Mouse (Mus musculus) kidney, embryonic 15.5 days (tissue): ENCODE measurements at regions not wholly inside any gene's neighbourhood (a gene's known extent, or its start where the extent isn't known, plus 50 kb on each side); places are given as distances from the start of the nearest gene placed in this dataset.

Source experiments
- ATAC-seq: fragments of 200-750 bp; cut with Nextera tagmentation; replicated peaks from 2 replicates; pipeline ENCODE4 v1.8.0; 2017; ENCODE audit warnings: moderate TSS enrichment; ENCODE audit not compliant: low FRiP score
- H3K27ac ChIP-seq: fragments of 300-500 bp; sonication (generic); 2 replicates; pipeline ENCODE4 v1.5.1; 2015; ENCODE audit warnings: mild to moderate bottlenecking, inconsistent platforms
- H3K27me3 ChIP-seq: fragments of 300-500 bp; sonication (generic); 2 replicates; pipeline ENCODE4 v1.6.1; 2015; ENCODE audit warnings: inconsistent platforms
- H3K36me3 ChIP-seq: fragments of 300-500 bp; sonication (generic); 2 replicates; pipeline ENCODE4 v1.6.1; 2015; ENCODE audit warnings: inconsistent platforms
- H3K4me1 ChIP-seq: fragments of 300-500 bp; sonication (generic); 2 replicates; pipeline ENCODE4 v1.6.1; 2015; ENCODE audit warnings: inconsistent platforms
- H3K4me2 ChIP-seq: fragments of 300-500 bp; sonication (generic); 2 replicates; pipeline ENCODE4 v1.6.1; 2015; ENCODE audit warnings: moderate library complexity, mild to moderate bottlenecking, inconsistent platforms
- H3K4me3 ChIP-seq: fragments of 300-500 bp; sonication (generic); replicated peaks from 2 replicates; pipeline ENCODE4 v1.5.1; 2015; ENCODE audit warnings: mild to moderate bottlenecking, inconsistent platforms
- H3K9ac ChIP-seq: fragments of 300-500 bp; sonication (generic); 2 replicates; pipeline ENCODE4 v1.6.1; 2015; ENCODE audit warnings: mild to moderate bottlenecking, inconsistent platforms
- H3K9me3 ChIP-seq: fragments of 300-500 bp; sonication (generic); replicated peaks from 2 replicates; pipeline ENCODE4 v1.6.1; 2016; ENCODE audit warnings: inconsistent platforms
- WGBS: fragments of 180-500 bp; shearing (Covaris S2); methylation state at CpG from one replicate; pipeline ENCODE4 v1.1.7; 2015; ENCODE audit warnings: mixed read lengths; 5-methylcytosine and 5-hydroxymethylcytosine counted together

GRCm38 (mm10) chr10:66932544-66932943 is 163.4 kb upstream of the Jmjd1c start:
- no peak overlapping the region for H3K9ac ChIP-seq
- no peak overlapping the region for H3K4me3 ChIP-seq
- H3K9me3 ChIP-seq = no peaks in the 10 kb centered on the region
- H3K27me3 ChIP-seq = no peaks in the 10 kb centered on the region
- H3K27ac ChIP-seq = no peak overlapping the region
- ATAC-seq = no peak
- no peak overlapping the region for H3K4me2 ChIP-seq
- 0 out of 2 replicates have a peak, but pooled peaks cover 10% of the 10 kb centered on the region for H3K4me1 ChIP-seq
- 79% methylated on average over 6 of the region's 6 CpGs for WGBS
- no peaks in the 10 kb centered on the region for H3K36me3 ChIP-seq

- Histone ChIP-seq H3K9me3 (no peaks in the 10 kb centered on the region), H3K4me3 (no peak overlapping the region), H3K27me3 (no peaks in the 10 kb centered on the region), H3K27ac (no peak overlapping the region), H3K4me2 (no peak overlapping the region), H3K4me1 (0 out of 2 replicates have a peak, but pooled peaks cover 10% of the 10 kb centered on the region), H3K36me3 (no peaks in the 10 kb centered on the region), H3K9ac (no peak overlapping the region)
- no peak for ATAC-seq
- WGBS = 71% methylated on average over 7 of the region's 7 CpGs
Observed at GRCm38 (mm10) chr10:66933689-66934088, 162.2 kb upstream of the Jmjd1c start.

GRCm38 (mm10) chr10:66935731-66936130 is 160.2 kb upstream of the Jmjd1c start:
- 42% methylated on average over 6 of the region's 6 CpGs for WGBS
- Histone ChIP-seq H3K36me3 (no peaks in the 10 kb centered on the region), H3K4me2 (no peak overlapping the region), H3K9ac (no peak overlapping the region), H3K4me1 (0 out of 2 replicates have a peak, but pooled peaks cover 6% of the 10 kb centered on the region), H3K27ac (no peak overlapping the region), H3K4me3 (no peak overlapping the region), H3K27me3 (no peaks in the 10 kb centered on the region), H3K9me3 (no peaks in the 10 kb centered on the region)
- ATAC-seq = 0 out of 2 replicates have a peak, but pooled peaks have one; percentile 40

GRCm38 (mm10) chr10:66937116-66937515 is 158.8 kb upstream of the Jmjd1c start:
- no peak overlapping the region for H3K27ac ChIP-seq
- no peaks in the 10 kb centered on the region for H3K36me3 ChIP-seq
- H3K4me2 ChIP-seq = no peak overlapping the region
- H3K4me3 ChIP-seq = no peak overlapping the region
- no peaks in the 10 kb centered on the region for H3K27me3 ChIP-seq
- no peak for ATAC-seq
- WGBS = 89% methylated on average over 13 of the region's 13 CpGs
- no peaks in the 10 kb centered on the region for H3K9me3 ChIP-seq
- H3K4me1 ChIP-seq = 0 out of 2 replicates have a peak, but pooled peaks cover 5% of the 10 kb centered on the region
- no peak overlapping the region for H3K9ac ChIP-seq

- no peaks in the 10 kb centered on the region for H3K9me3 ChIP-seq
- no peak overlapping the region for H3K4me3 ChIP-seq
- no peak for ATAC-seq
- H3K4me2 ChIP-seq = no peak overlapping the region
- WGBS = 90% methylated on average over 6 of the region's 6 CpGs
- no peaks in the 10 kb centered on the region for H3K27me3 ChIP-seq
- H3K4me1 ChIP-seq = 0 out of 2 replicates have a peak, but pooled peaks cover 8% of the 10 kb centered on the region
- no peak overlapping the region for H3K9ac ChIP-seq
- H3K36me3 ChIP-seq = no peaks in the 10 kb centered on the region
- H3K27ac ChIP-seq = no peak overlapping the region
Observed at GRCm38 (mm10) chr10:66940368-66940767, 155.6 kb upstream of the Jmjd1c start.

- no peak for ATAC-seq
- WGBS = 68% methylated on average over 5 of the region's 5 CpGs
- H3K9ac ChIP-seq = no peak overlapping the region
- no peaks in the 10 kb centered on the region for H3K9me3 ChIP-seq
- no peaks in the 10 kb centered on the region for H3K27me3 ChIP-seq
- H3K36me3 ChIP-seq = no peaks in the 10 kb centered on the region
- no peak overlapping the region for H3K4me2 ChIP-seq
- H3K4me3 ChIP-seq = no peak overlapping the region
- 0 out of 2 replicates have a peak, but pooled peaks cover 3% of the 10 kb centered on the region for H3K4me1 ChIP-seq
- no peak overlapping the region for H3K27ac ChIP-seq
Observed at GRCm38 (mm10) chr10:66940922-66941321, 155.0 kb upstream of the Jmjd1c start.

GRCm38 (mm10) chr10:66941974-66942373 is 154.0 kb upstream of the Jmjd1c start:
- Histone ChIP-seq H3K27me3 (no peaks in the 10 kb centered on the region), H3K36me3 (no peaks in the 10 kb centered on the region), H3K4me2 (no peak overlapping the region), H3K4me3 (no peak overlapping the region), H3K9me3 (no peaks in the 10 kb centered on the region), H3K4me1 (0 out of 2 replicates have a peak, but pooled peaks cover 3% of the 10 kb centered on the region), H3K27ac (no peak overlapping the region), H3K9ac (no peak overlapping the region)
- no peak for ATAC-seq
- 82% methylated on average over 3 of the region's 3 CpGs for WGBS

GRCm38 (mm10) chr10:66943875-66944274 is 152.1 kb upstream of the Jmjd1c start:
- no peak for ATAC-seq
- Histone ChIP-seq H3K36me3 (no peaks in the 10 kb centered on the region), H3K4me2 (no peak overlapping the region), H3K4me1 (0 out of 2 replicates have a peak, but pooled peaks cover 3% of the 10 kb centered on the region), H3K4me3 (no peak overlapping the region), H3K27me3 (no peaks in the 10 kb centered on the region), H3K9ac (no peak overlapping the region), H3K9me3 (no peaks in the 10 kb centered on the region), H3K27ac (0 out of 2 replicates have a peak overlapping the region, but pooled peaks have one; percentile 32)
- 60% methylated on average over 5 of the region's 5 CpGs for WGBS

- WGBS = 49% methylated on average over 2 of the region's 2 CpGs
Observed at GRCm38 (mm10) chr10:66946161-66946560, 149.8 kb upstream of the Jmjd1c start.

GRCm38 (mm10) chr10:66948329-66948728 is 147.6 kb upstream of the Jmjd1c start:
- Histone ChIP-seq H3K9me3 (no peaks in the 10 kb centered on the region), H3K4me3 (no peak overlapping the region), H3K4me2 (no peak overlapping the region), H3K4me1 (0 out of 2 replicates have a peak, but pooled peaks cover 3% of the 10 kb centered on the region), H3K36me3 (no peaks in the 10 kb centered on the region), H3K27ac (no peak overlapping the region), H3K9ac (no peak overlapping the region), H3K27me3 (no peaks in the 10 kb centered on the region)
- ATAC-seq = no peak
- WGBS = 95% methylated on average over 2 of the region's 2 CpGs

More at GRCm38 (mm10) chr10:66946161-66946560, 149.8 kb upstream of the Jmjd1c start:
- no peak overlapping the region for H3K4me2 ChIP-seq
- no peaks in the 10 kb centered on the region for H3K27me3 ChIP-seq
- no peaks in the 10 kb centered on the region for H3K36me3 ChIP-seq
- 0 out of 2 replicates have a peak, but pooled peaks cover 3% of the 10 kb centered on the region for H3K4me1 ChIP-seq
- H3K9me3 ChIP-seq = no peaks in the 10 kb centered on the region
- H3K27ac ChIP-seq = no peak overlapping the region
- H3K4me3 ChIP-seq = no peak overlapping the region
- H3K9ac ChIP-seq = no peak overlapping the region
- ATAC-seq = no peak

- Histone ChIP-seq H3K4me3 (no peak overlapping the region), H3K36me3 (no peaks in the 10 kb centered on the region), H3K4me2 (no peak overlapping the region), H3K4me1 (no peaks in the 10 kb centered on the region), H3K27me3 (no peaks in the 10 kb centered on the region), H3K27ac (no peak overlapping the region), H3K9ac (no peak overlapping the region), H3K9me3 (no peaks in the 10 kb centered on the region)
- no peak for ATAC-seq
- 91% methylated on average over 4 of the region's 4 CpGs for WGBS
Observed at GRCm38 (mm10) chr10:66950441-66950840, 145.5 kb upstream of the Jmjd1c start.

GRCm38 (mm10) chr10:66951231-66951822 is 144.6 kb upstream of the Jmjd1c start:
- Histone ChIP-seq H3K4me1 (0 out of 2 replicates have a peak, but pooled peaks cover 3% of the 10 kb centered on the region), H3K27me3 (no peaks in the 10 kb centered on the region), H3K27ac (no peak overlapping the region), H3K9ac (no peak overlapping the region), H3K4me2 (no peak overlapping the region), H3K4me3 (no peak overlapping the region), H3K36me3 (no peaks in the 10 kb centered on the region), H3K9me3 (no peaks in the 10 kb centered on the region)
- 88% methylated on average over 8 of the region's 8 CpGs for whole genome bisulfite sequencing
- ATAC-seq = no peak
